Mouse (Mus musculus): ENCODE measurements around the gene Dclk2. TPM values are rescaled to one million over a fixed set of nuclear protein-coding genes. Genes with fewer than 3 reads are reported as not detected.

Gene Dclk2
- polyA plus RNA-seq, 1 experiment from 2014 or later = 5.7 TPM

DNA sequence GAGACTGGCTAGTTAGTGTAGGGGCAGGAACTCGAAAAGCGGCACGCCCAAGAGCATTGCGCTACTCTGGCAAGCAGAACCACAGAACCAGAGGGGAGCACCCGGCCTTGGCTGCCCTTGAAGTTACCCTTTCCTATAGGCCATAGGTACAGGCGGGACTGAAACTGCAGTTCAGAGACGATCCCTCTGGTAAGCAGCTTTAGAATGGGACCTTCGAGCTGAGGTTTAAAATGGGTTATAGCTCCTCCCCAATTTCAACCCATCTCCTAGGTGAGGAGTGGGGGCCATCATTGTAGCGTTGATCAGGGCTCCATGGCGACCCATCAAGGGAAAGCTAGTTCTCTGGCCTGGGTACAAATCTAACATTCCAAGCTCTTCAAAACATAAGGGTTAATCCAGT is 3.0 kb upstream of the Dclk2 start:
- no peak overlapping the region for H3K4me3 ChIP-seq (replicated peaks)
- H3K4me1 ChIP-seq (replicated peaks) = peaks cover 10% of the 10 kb centered on the region
- ATAC-seq (ENCODE audit: insufficient number of reproducible peaks, insufficient read depth, low FRiP score, low TSS enrichment, low read depth) = no peak
- WGBS = 88% methylated on average over 10 of the region's 10 CpGs
- H3K36me3 ChIP-seq = no peaks in the 10 kb centered on the region
- H3K27ac ChIP-seq = no peak overlapping the region
- H3K9me3 ChIP-seq = no peaks in the 10 kb centered on the region
- no peak overlapping the region for H3K9ac ChIP-seq (replicated peaks)
- H3K4me2 ChIP-seq = no peak overlapping the region
- peaks cover 28% of the 10 kb centered on the region for H3K27me3 ChIP-seq

DNA sequence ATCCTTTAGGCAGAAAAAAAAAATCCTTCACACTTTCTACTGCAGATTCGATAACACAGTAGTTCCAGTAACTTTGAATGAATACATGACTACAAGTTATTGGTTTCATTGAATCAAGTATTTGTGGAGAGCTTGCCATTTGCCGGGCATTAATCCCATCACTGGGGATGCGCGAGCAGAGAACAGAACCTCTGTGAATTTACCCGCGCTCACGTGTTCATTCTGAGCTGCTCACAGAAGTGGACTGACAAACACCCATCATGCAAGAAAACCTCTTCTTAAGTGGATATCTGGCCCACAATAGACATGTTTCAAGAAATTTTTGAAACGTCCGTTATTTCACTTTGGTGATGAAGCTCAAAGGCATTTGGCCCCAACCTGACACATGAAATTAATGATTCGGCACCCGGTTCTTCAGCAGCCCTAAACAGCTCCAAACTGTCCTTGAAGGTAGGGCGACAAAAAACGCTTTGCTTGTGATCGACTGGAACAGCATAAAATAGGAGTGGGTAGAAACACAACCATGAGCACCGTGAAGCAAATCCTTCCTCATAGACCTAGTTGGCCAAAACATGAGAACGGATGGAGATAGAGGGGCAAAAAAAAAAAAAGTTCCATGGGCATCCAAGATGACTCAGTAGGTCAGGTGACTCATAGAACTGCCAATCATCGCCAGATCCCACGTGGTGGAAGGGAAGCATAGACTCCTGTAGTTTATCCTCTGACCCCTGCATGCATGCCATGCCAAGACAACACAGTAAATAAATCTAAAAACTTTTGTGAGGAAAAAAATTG is 726 bp upstream of the Dclk2 start:
- Histone ChIP-seq H3K36me3 (no peaks in the 10 kb centered on the region), H3K9ac (replicated peaks) (no peak overlapping the region), H3K27ac (no peak overlapping the region), H3K4me1 (replicated peaks) (peaks cover 10% of the 10 kb centered on the region), H3K9me3 (no peaks in the 10 kb centered on the region), H3K4me3 (replicated peaks) (peak overlapping the region; percentile 85; the same call in 1 of the 2 replicates), H3K4me2 (peak overlapping the region; percentile 90), H3K27me3 (peaks cover 39% of the 10 kb centered on the region)
- WGBS = 75% methylated on average over 18 of the region's 18 CpGs
- ATAC-seq (ENCODE audit: insufficient number of reproducible peaks, insufficient read depth, low FRiP score, low TSS enrichment, low read depth) = no peak

DNA sequence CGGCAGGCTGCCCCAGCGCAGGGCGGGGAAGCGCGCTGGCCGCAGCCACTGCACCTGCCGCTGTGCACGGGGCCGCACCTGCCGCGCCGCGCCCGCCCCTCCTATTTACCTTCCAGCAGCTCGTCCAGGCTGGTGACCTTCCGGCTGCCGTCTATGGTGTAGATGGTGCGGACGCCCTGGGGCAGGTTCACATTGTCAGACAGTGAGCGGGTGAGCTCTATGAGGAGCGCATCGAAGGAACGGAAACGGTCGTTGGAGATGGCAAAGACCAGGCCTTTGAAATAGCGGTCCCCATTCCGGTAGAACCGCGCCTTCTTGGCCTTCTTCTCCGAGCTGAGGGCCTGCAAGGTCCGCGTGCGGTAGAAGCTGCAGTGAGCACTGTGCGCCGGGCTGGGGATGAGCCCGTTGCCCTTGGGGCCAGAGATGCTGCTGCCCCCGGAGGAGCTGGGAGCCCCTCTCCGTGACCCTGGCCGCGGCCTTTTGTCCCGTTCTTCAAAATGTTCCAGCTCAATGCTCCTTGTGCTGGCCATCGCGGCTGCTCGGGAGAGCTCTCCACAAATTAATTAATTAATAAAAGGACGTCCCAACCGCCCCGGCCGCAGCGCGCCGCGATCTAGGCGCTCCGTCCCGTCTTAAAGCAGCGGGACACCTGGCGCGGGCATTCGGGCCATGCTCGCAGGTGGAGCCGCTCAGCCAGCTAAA is 860 bp downstream of the Dclk2 start:
- Histone ChIP-seq H3K4me1 (replicated peaks) (peaks cover 10% of the 10 kb centered on the region), H3K27me3 (peaks cover 39% of the 10 kb centered on the region), H3K9ac (replicated peaks) (peak overlapping the region; percentile 76), H3K4me2 (peak overlapping the region; percentile 90), H3K9me3 (no peaks in the 10 kb centered on the region), H3K4me3 (replicated peaks) (peak overlapping the region; percentile 85), H3K27ac (no peak overlapping the region), H3K36me3 (no peaks in the 10 kb centered on the region)
- under 1% methylated on average over 61 of the region's 61 CpGs for WGBS
- 0 out of 2 replicates have a peak, but pooled peaks have one; percentile 8 for ATAC-seq (ENCODE audit: insufficient number of reproducible peaks, insufficient read depth, low FRiP score, low TSS enrichment, low read depth)

DNA sequence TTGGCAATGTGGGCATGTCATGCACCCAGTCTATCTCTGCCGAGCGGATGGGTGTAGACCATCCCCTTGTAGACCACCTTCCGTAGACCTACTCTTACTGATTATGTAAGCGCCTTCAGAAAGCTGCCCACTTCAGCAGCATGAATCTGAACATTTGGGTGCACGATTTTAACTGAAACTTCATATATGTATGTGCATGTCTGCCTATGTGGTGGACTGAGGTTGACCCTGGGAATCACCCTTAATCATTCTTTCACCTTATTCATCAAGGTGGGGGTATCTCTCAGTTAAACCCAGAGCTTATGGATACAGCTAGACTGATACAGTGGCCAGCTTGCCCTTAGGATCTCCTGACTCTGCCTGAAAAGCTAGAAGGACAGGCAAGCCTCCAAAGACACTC is 3.6 kb downstream of the Dclk2 start:
- no peak overlapping the region for H3K4me2 ChIP-seq
- 95% methylated on average over 5 of the region's 5 CpGs for WGBS
- no peaks in the 10 kb centered on the region for H3K9me3 ChIP-seq
- no peaks in the 10 kb centered on the region for H3K36me3 ChIP-seq
- H3K27me3 ChIP-seq = peaks cover 39% of the 10 kb centered on the region
- H3K4me1 ChIP-seq (replicated peaks) = peaks cover 10% of the 10 kb centered on the region
- no peak overlapping the region for H3K27ac ChIP-seq
- no peak overlapping the region for H3K4me3 ChIP-seq (replicated peaks)
- ATAC-seq (ENCODE audit: insufficient number of reproducible peaks, insufficient read depth, low FRiP score, low TSS enrichment, low read depth) = no peak
- H3K9ac ChIP-seq (replicated peaks) = no peak overlapping the region

- peaks cover 37% of the 10 kb centered on the region for H3K27me3 ChIP-seq
- no peaks in the 10 kb centered on the region for H3K9me3 ChIP-seq
- ATAC-seq (ENCODE audit: insufficient number of reproducible peaks, insufficient read depth, low FRiP score, low TSS enrichment, low read depth) = no peak
- H3K36me3 ChIP-seq = no peaks in the 10 kb centered on the region
- no peak overlapping the region for H3K4me2 ChIP-seq
- H3K27ac ChIP-seq = no peak overlapping the region
- no peak overlapping the region for H3K9ac ChIP-seq (replicated peaks)
- peaks cover 10% of the 10 kb centered on the region for H3K4me1 ChIP-seq (replicated peaks)
- 90% methylated on average over 4 of the region's 4 CpGs for WGBS
- no peak overlapping the region for H3K4me3 ChIP-seq (replicated peaks)
These were observed 4.0 kb downstream of the Dclk2 start for GRCm38 (mm10) chr3:86916626-86917025.

DNA sequence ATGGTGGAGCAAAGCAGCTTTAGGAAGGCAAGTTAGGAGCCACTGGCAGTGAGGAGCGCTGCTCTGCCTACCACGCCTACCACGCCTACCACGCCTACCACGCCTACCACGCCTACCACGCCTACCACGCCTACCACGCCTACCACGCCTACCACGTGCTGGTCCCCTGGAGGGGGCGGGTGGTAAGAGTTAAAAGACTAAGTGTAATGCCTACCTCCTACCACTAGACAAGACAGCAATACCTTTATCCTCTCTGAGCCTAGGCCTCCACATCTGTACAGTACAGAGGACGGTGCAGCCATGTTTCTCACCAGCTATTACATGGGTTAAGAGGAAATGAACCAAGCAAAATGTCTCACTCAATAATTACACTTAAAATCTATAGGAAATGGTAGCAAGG is 5.4 kb downstream of the Dclk2 start:
- no peak for ATAC-seq (ENCODE audit: insufficient number of reproducible peaks, insufficient read depth, low FRiP score, low TSS enrichment, low read depth)
- 53% methylated on average over 13 of the region's 13 CpGs for WGBS

GRCm38 (mm10) chr3:86914316-86914715 is 6.3 kb downstream of the Dclk2 start:
- no peak for ATAC-seq (ENCODE audit: insufficient number of reproducible peaks, insufficient read depth, low FRiP score, low TSS enrichment, low read depth)
- Histone ChIP-seq H3K27ac (no peak overlapping the region), H3K4me3 (replicated peaks) (no peak overlapping the region), H3K9me3 (no peaks in the 10 kb centered on the region), H3K36me3 (no peaks in the 10 kb centered on the region), H3K4me2 (no peak overlapping the region), H3K9ac (replicated peaks) (no peak overlapping the region), H3K27me3 (peaks cover 17% of the 10 kb centered on the region), H3K4me1 (replicated peaks) (peaks cover 2% of the 10 kb centered on the region)
- 59% methylated on average over 3 of the region's 3 CpGs for WGBS

More for the DNA sequence above, 5.4 kb downstream of the Dclk2 start:
- H3K4me3 ChIP-seq (replicated peaks) = no peak overlapping the region
- no peaks in the 10 kb centered on the region for H3K9me3 ChIP-seq
- no peak overlapping the region for H3K9ac ChIP-seq (replicated peaks)
- no peak overlapping the region for H3K4me2 ChIP-seq
- no peak overlapping the region for H3K27ac ChIP-seq
- H3K4me1 ChIP-seq (replicated peaks) = peaks cover 10% of the 10 kb centered on the region
- peaks cover 27% of the 10 kb centered on the region for H3K27me3 ChIP-seq
- no peaks in the 10 kb centered on the region for H3K36me3 ChIP-seq

GRCm38 (mm10) chr3:86898366-86898765 is 22.3 kb downstream of the Dclk2 start:
- Histone ChIP-seq H3K4me2 (no peak overlapping the region), H3K4me3 (replicated peaks) (no peak overlapping the region), H3K9me3 (no peaks in the 10 kb centered on the region), H3K27me3 (no peaks in the 10 kb centered on the region), H3K9ac (replicated peaks) (no peak overlapping the region), H3K4me1 (replicated peaks) (0 out of 2 replicates have a peak, but pooled peaks cover 11% of the 10 kb centered on the region), H3K27ac (no peak overlapping the region), H3K36me3 (no peaks in the 10 kb centered on the region)
- WGBS = 90% methylated on average over 5 of the region's 5 CpGs
- no peak for ATAC-seq (ENCODE audit: insufficient number of reproducible peaks, insufficient read depth, low FRiP score, low TSS enrichment, low read depth)

DNA sequence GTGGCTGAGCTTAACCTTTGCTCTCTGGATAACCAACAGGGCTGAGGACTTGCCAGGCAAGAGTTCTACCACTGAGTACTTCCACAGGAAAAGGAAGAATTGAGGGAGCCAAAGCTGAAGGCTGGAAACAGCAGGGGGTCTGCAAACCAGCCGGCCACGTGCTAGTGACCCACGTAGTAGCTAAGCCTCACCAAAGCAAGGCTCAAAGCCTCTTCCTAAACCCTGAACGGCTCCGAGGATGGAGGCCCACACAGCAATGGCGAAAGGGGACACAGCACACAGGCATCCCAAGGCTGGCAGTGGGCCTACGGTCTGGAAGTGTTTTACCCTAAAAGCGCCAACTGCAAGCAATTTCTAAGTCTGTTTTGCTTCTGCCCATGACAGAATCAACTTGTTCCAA is 23.1 kb downstream of the Dclk2 start:
- Histone ChIP-seq H3K27ac (peak overlapping the region; percentile 53; the same call in 1 of the 2 replicates), H3K4me2 (no peak overlapping the region), H3K27me3 (no peaks in the 10 kb centered on the region), H3K4me1 (replicated peaks) (0 out of 2 replicates have a peak, but pooled peaks cover 11% of the 10 kb centered on the region), H3K9ac (replicated peaks) (no peak overlapping the region), H3K9me3 (no peaks in the 10 kb centered on the region), H3K4me3 (replicated peaks) (no peak overlapping the region), H3K36me3 (no peaks in the 10 kb centered on the region)
- WGBS = 45% methylated on average over 8 of the region's 8 CpGs
- ATAC-seq (ENCODE audit: insufficient number of reproducible peaks, insufficient read depth, low FRiP score, low TSS enrichment, low read depth) = no peak

- Histone ChIP-seq H3K4me3 (replicated peaks) (no peak overlapping the region), H3K4me2 (no peak overlapping the region), H3K9ac (replicated peaks) (no peak overlapping the region), H3K36me3 (no peaks in the 10 kb centered on the region), H3K4me1 (replicated peaks) (0 out of 2 replicates have a peak, but pooled peaks cover 11% of the 10 kb centered on the region), H3K27ac (no peak overlapping the region), H3K9me3 (no peaks in the 10 kb centered on the region), H3K27me3 (no peaks in the 10 kb centered on the region)
- 85% methylated on average over 9 of the region's 9 CpGs for WGBS
- no peak for ATAC-seq (ENCODE audit: insufficient number of reproducible peaks, insufficient read depth, low FRiP score, low TSS enrichment, low read depth)
These were observed 23.6 kb downstream of the Dclk2 start for GRCm38 (mm10) chr3:86897066-86897465.

DNA sequence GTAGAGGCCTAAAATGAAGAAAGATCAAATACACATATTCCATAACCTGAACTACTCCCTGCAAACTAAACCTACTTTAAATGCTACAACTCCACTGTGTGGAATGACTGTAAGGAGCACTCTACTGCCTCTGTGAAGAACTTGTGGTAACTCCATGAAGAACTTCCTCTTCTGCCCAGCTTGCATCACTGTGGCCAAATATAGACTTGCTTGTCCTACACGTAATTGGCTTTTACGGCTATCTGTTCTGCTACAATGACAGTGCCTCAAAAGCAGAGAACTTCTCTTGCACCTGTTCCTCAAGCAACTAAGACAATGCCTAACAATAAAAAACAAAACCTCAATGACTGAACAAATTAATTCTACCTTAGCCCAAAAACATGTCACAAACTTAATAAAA is 26.2 kb downstream of the Dclk2 start:
- no peaks in the 10 kb centered on the region for H3K36me3 ChIP-seq
- no peak overlapping the region for H3K9ac ChIP-seq (replicated peaks)
- no peaks in the 10 kb centered on the region for H3K27me3 ChIP-seq
- WGBS = 88% methylated on average over 2 of the region's 2 CpGs
- ATAC-seq (ENCODE audit: insufficient number of reproducible peaks, insufficient read depth, low FRiP score, low TSS enrichment, low read depth) = no peak
- H3K4me2 ChIP-seq = no peak overlapping the region
- no peaks in the 10 kb centered on the region for H3K9me3 ChIP-seq
- H3K27ac ChIP-seq = no peak overlapping the region
- 0 out of 2 replicates have a peak, but pooled peaks cover 11% of the 10 kb centered on the region for H3K4me1 ChIP-seq (replicated peaks)
- no peak overlapping the region for H3K4me3 ChIP-seq (replicated peaks)

Measured in limb, embryonic 12.5 days (tissue).